Mouse (Mus musculus) thymus, postnatal 25 days (tissue): ENCODE results near the gene Hecw2.

ENCODE experiments used
- DNase-seq: peaks from one replicate; pipeline ENCODE4 v3.0.0; 2022

The Hecw2 gene

DNA sequence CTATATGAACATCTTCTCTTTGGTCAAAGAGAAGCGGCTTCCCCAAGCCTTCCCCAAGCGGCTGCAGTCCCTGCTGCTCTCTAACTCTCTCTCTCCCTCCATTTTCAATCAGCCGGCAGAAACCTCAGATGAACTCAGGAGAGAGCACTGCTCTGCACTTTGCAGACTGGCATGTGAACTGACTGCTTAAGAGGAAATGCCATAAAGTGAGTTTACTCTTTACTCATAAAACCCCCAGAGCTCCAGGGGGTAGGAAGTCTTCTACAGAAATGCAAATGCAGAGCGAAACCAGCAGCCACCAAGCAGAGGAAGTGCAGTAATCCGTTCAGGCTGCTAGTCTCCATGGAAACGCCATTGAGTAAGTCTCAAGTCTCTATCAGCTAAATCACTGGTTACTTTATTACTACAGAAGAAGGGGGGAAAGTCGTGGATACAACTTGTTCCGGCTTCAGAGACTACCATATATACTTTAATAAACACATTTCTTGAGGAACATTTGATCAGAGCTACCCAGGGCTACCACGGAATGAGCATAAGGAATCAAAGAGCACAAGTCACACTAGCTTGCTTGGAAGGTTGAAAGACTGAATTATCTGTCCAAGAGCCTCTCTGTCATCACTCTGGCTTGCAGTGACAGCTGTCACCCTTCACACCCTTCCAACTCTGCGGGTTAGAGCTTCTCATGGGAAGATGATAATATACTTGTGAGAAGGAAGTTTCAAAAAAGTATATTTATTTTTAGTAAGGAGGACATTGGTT is 371.1 kb downstream of the Hecw2 start:
- DNase-seq = peak; percentile 67

DNA sequence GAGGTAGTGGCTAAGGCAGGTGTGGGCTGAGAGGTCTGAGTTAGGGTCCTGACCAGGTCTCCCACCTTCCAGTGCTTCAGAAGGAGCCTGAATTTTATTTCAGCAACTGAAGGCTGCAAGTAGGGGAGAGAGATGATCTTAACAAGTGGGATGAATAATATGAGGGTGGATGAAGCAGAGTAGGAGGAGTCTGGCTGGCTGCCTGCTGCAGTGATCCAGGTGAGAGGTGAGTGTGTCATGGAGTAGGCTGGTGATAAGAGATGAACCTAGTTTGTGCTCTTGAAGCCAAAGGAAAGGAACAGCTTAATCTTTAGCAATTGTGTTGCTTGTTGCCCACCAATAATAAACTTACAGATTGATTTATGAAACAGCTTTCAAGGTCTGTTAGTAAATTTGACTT is 373.0 kb downstream of the Hecw2 start:
- no peak for DNase-seq

DNA sequence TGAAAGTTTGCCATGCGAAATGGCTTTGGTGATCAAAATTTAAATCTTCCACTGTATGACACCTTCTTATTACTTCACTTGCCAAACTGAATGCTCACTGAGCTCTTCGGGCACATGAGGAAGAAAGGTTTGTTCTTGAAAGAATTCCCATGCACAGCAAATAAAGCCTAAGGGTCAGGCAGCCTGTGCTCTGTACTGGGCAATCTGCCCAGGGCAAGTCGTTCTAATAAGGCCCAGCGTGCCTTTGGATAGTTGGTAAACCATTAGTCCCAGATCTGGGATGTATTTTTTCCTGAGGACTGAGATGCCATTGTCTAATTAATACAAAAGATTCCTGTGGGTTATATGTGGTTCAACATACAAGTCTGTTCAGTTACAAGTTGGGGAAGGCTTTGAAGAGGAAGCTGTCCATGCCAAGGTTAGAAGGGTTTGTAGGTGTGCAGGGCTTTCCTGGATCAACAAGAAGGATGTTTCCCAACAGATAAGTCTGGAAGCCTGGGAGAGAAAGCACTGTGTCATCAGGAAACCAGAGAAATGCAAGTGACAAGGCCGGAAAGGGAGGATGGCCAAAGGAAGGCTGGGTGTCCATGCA is 374.8 kb downstream of the Hecw2 start:
- DNase-seq = no peak

DNA sequence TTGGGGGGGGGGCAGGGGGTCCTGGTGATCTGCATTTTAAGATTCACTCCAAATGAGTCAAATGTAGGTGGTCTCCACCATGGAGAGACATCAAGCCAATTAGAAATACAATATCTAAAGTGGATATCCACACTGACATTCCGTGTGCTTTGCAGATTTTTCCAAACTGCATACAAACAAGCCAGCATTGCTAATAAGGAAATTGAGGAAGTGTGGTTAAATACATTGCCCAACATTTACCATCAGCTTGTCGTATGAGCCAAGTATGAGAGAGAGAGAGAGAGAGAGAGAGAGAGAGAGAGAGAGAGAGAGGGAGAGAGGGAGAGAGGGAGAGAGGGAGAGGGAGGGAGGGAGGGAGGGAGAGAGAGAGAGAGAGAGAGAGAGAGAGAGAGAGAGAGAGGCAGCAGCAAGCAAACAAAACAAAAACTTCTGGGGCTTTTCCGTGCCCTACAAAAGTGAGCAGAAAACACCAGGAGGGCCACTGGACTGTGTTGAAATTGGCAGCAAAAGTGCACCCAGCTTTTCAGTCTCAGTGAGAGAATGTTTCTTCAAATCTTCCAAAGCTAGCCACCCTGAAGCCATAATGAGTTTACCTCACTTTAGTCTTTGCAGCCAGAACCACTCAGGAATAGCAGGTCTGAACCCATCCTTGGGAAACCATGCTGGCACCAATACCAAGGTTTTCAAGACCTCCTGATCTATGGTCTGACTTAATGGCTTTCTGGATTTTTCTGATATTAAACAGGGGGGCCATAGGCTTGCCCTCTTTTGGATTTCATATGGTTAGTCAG is 376.7 kb downstream of the Hecw2 start:
- DNase-seq = no peak

GRCm38 (mm10) chr1:53816353-53816752 is 378.6 kb downstream of the Hecw2 start:
- no peak for DNase-seq

GRCm38 (mm10) chr1:53814077-53814705 is 380.8 kb downstream of the Hecw2 start:
- DNase-seq = no peak

- DNase-seq = no peak
These were observed 383.0 kb downstream of the Hecw2 start for GRCm38 (mm10) chr1:53811919-53812318.

DNA sequence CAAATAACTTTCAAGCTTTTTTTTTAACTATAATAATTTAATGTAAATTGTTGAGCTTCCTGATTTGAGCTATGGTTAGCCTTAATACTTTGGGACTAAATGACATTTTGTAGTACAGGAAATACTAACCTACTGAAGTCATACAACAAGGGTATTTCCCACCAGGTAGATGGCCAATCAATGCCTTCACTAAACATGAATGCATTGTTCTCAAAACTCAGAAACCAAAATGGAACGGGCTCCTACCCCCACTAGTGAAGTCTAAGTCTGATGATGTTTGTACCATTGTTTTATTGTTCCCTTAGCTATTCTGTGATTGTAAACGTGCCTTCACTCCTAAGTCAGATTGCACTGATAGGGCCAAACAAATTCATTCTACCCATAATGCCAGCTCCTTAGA is 386.7 kb downstream of the Hecw2 start:
- DNase-seq = no peak

GRCm38 (mm10) chr1:53797811-53798210 is 397.2 kb downstream of the Hecw2 start:
- peak; percentile 23 for DNase-seq

- peak; percentile 18 for DNase-seq
These were observed 397.9 kb downstream of the Hecw2 start for GRCm38 (mm10) chr1:53797074-53797473.

GRCm38 (mm10) chr1:53796271-53796670 is 398.7 kb downstream of the Hecw2 start:
- no peak for DNase-seq

GRCm38 (mm10) chr1:53795591-53795990 is 399.4 kb downstream of the Hecw2 start:
- DNase-seq = no peak

- no peak for DNase-seq
These were observed 399.9 kb downstream of the Hecw2 start for GRCm38 (mm10) chr1:53795081-53795480.

- no peak for DNase-seq
These were observed 400.7 kb downstream of the Hecw2 start for GRCm38 (mm10) chr1:53794279-53794678.

DNA sequence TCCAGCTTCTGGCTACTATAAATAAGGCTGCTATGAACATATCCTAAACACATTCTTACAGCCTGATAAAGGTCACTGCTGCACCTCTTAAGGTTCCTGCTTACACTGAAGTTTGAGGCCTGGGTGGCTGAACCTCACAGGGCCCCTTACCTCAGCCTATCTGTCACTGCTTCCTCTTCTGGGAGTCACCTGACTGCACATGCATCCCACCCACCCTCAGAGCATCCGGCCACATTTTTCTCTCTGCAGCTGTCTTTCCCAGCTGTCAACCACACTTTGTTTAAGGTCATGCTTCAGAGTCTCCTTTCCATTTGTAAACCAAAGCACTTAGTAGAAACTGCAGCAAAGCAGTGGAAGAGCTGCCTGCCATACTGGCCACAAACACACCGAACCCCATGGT is 403.6 kb downstream of the Hecw2 start:
- peak; percentile 82 for DNase-seq

- peak; percentile 91 for DNase-seq
These were observed 410.1 kb downstream of the Hecw2 start, which contains the start of gene Stk17b for GRCm38 (mm10) chr1:53784721-53785418. Gene Stk17b, minus strand, starts transcription at chr1:53785224.

GRCm38 (mm10) chr1:53784291-53784720 is 410.7 kb downstream of the Hecw2 start:
- peak; percentile 58 for DNase-seq

DNA sequence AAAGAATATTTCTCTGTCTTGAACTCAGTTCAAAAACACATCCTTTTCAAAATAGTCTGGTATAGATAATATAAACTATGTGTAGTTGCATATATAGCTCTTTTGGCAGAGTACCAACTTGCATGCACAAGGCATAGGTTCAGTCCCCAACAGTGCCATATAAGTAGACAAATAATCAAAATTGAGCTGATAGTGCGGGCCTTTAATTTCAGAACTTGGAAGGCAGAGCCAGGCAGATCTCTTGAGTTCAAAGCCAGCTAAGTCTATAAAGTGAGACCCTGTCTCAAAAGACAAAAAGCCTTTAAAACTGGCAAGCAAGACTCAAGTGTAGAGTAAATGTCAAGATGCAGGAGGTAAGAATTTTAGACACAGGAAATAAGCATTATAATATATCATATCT is 412.0 kb downstream of the Hecw2 start:
- DNase-seq = no peak

DNA sequence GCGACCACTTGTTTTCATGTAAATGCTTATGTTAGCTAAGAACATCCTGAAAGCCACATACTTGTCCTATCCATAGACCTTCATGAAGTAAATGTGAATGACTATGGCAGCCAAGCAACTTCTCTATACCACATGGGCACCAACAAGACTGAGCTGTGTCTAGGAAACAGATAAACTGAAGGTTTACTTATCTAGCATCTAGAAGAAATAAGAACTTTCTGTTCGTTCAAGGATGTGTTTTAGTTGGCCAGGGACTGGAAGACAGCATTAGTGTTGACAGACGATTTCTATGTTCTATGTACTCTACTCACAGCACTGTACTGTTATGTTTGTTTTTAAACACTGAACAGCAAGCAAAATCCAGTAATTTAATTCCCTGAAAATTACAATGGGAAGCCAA is 412.9 kb downstream of the Hecw2 start:
- no peak for DNase-seq

GRCm38 (mm10) chr1:53781311-53781710 is 413.7 kb downstream of the Hecw2 start:
- DNase-seq = peak; percentile 46

DNA sequence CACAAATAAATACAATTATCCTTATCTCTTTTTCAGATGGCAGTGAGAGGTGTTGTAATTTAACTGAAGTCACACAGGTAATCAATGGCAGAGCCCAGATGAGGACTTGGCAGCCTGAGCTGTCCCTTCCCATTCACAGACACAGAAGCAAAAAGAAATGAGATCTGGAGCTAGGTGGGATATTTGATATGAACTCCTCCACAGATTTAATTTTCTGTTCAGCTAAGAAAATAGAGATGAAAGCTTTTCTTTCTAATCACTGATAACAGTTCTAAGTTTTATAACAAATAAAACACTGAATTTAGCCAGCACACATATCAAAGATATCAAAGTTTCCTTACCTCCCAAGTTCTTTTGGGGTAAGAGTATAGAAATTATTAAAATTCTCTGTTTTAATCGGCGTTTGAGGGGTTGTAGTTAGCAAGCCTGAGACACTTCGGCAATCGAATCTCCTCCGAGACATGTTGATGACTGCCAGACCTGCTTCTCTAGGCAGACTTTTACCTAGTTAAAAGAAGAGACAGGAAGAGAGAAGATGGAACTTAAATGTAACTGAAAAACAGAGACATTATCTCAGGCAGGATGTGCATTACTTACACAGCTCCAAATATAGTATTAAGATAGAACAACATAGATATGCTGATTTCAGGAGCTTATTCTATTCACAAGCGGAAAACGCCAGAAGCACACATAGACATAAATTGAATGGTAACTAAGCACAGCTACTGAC is 418.6 kb downstream of the Hecw2 start:
- DNase-seq = peak; percentile 38

- DNase-seq = no peak
These were observed 419.4 kb downstream of the Hecw2 start for GRCm38 (mm10) chr1:53775545-53775944.
